Mouse (Mus musculus) adrenal gland, postnatal 10 days (tissue): Measurements from ENCODE around the gene Olfr1263. TPM values are rescaled to one million over a fixed set of nuclear protein-coding genes. Genes with fewer than 3 reads are reported as not detected.

Experiments
- DNase-seq: peaks from one replicate; pipeline ENCODE4 v3.0.0; 2021; ENCODE audit warnings: mixed read lengths
- long read RNA-seq, 2 experiments: library from polyadenylated mRNA; stranded (forward); transcript quantifications; one replicate each; pipeline ENCODE4 v2.0.0; 2021
- total RNA-seq, 2 experiments: library from RNA; stranded (reverse); gene quantifications; 2 replicates each; pipeline ENCODE4 v1.2.3; 2021

Olfr1263 gene
- not detected for total RNA-seq
- long read RNA-seq, experiment 1: 0 reads
- long read RNA-seq, experiment 2: 0 reads

GRCm38 (mm10) chr2:90011831-90012230 is at the start of gene Olfr1263:
Gene Olfr1263 (plus strand): TSS chr2:90012131.
- no peak for DNase-seq

- DNase-seq: no peak
Measured at GRCm38 (mm10) chr2:89974184-89974583, 37.7 kb upstream of the Olfr1263 start, which contains the start of gene Olfr1260. Gene Olfr1260 (plus strand): TSS chr2:89974340.

- DNase-seq: no peak
Measured at GRCm38 (mm10) chr2:89977709-89978108, 34.2 kb upstream of the Olfr1263 start.

GRCm38 (mm10) chr2:89990921-89991320 is 21.0 kb upstream of the Olfr1263 start, which contains the start of gene Olfr1261:
Gene Olfr1261 (plus strand): TSS chr2:89991221.
- no peak for DNase-seq

DNA sequence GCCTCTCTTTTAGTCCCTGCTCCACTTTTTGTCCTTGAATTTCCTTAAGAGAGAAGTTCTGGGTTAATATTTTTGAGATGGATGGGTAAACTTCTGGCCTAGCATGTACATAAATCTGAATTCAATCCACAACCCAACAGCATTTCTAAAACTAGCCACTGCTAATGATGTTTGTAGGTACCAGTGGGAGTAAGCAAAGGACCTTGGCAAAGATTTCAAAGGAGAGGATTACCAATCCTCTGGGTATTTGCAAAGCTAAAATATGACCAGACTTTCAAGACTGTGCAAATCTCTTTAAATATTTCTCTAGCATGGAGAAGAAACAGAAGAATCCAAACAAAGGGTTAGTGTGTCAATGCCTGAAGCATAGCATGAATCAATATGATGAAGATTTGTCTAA is 12.1 kb upstream of the Olfr1263 start, which contains the start of gene Olfr1262:
Gene Olfr1262 (plus strand): TSS at position 301 of the 400 bp plus-strand sequence.
- DNase-seq: no peak

DNA sequence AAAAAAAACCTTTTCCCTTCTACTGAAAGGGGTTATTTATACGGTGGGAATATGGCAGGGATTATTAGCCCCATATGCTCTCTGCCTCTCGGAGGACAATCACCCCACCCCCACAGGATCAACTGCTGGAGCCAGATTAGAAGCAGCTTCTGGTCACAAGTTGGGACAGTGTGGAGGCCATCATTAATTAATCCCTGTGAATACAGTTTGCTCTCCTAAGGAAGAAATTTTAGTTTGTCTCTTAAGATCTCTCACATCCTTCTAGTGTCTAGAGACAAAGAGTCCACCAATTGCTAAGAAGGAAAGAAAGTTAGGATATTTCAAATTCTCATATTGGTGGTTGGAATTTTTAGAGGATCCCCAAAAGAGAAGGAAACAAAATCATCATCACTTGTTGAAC is 13.5 kb downstream of the Olfr1263 start, which contains the start of gene Olfr1264:
Gene Olfr1264 (minus strand): TSS at position 101 of the 400 bp plus-strand sequence.
- DNase-seq: no peak

GRCm38 (mm10) chr2:90035037-90035436 is 23.1 kb downstream of the Olfr1263 start, which contains the start of gene Olfr1265:
Gene Olfr1265 (plus strand): TSS chr2:90035337.
- DNase-seq: no peak

GRCm38 (mm10) chr2:90063494-90063893 is 51.6 kb downstream of the Olfr1263 start, which contains the start of gene Olfr140:
Gene Olfr140 (minus strand): TSS chr2:90063594.
- no peak for DNase-seq

Other genes starting within 250 kb of the Olfr1263 start
- gene Olfr1254, start 218.5 kb upstream of the Olfr1263 start, total RNA-seq: not detected
- not detected for gene Olfr1255, start 200.1 kb upstream of the Olfr1263 start, total RNA-seq
- not detected for gene Olfr1256, start 170.6 kb upstream of the Olfr1263 start, total RNA-seq
- not detected for gene Olfr48, start 163.9 kb upstream of the Olfr1263 start, total RNA-seq
- not detected for gene Olfr1257, start 133.7 kb upstream of the Olfr1263 start, total RNA-seq
- gene Olfr1258, start 84.8 kb upstream of the Olfr1263 start, total RNA-seq: not detected
- gene Olfr1259, start 63.5 kb upstream of the Olfr1263 start, total RNA-seq: not detected
- not detected for gene Olfr1260, start 37.8 kb upstream of the Olfr1263 start, total RNA-seq
- gene Olfr1261, start 20.9 kb upstream of the Olfr1263 start, total RNA-seq: not detected
- gene Olfr1262, start 12.0 kb upstream of the Olfr1263 start, total RNA-seq: not detected
- not detected for gene Olfr1264, start 13.4 kb downstream of the Olfr1263 start, total RNA-seq
- not detected for gene Olfr1265, start 23.2 kb downstream of the Olfr1263 start, total RNA-seq
- not detected for gene Olfr140, start 51.5 kb downstream of the Olfr1263 start, total RNA-seq
- not detected for gene Olfr1269, start 109.3 kb downstream of the Olfr1263 start, total RNA-seq
- not detected for gene Olfr32, start 130.2 kb downstream of the Olfr1263 start, total RNA-seq
- not detected for gene Olfr1270, start 141.0 kb downstream of the Olfr1263 start, total RNA-seq
- gene Olfr1506, start 212.4 kb downstream of the Olfr1263 start, total RNA-seq: not detected
- not detected for gene Olfr142, start 245.5 kb downstream of the Olfr1263 start, total RNA-seq